17 mouse cellular contexts compared by ENCODE assay signal in genomic region chr13:48319001-48319400, GRCm38 (mm10). TPM values are rescaled to one million over a fixed set of nuclear protein-coding genes. Genes with fewer than 3 reads are reported as not detected.
"Had no signal": no experiment of that assay in that cellular context is flagged by ENCODE, and none has a peak within 500 bp of the region (broad histone marks: within the 10 kb centered on the region; RNA-seq: fewer than 3 reads in every experiment).

No protein-coding gene starts in this region.

- H3K9me3 ChIP-seq: neural tube, embryonic 13.5 days; neural tube, embryonic 15.5 days; stomach, embryonic 15.5 days had no signal

- H3K4me3 ChIP-seq: neural tube, embryonic 13.5 days; neural tube, embryonic 15.5 days; stomach, embryonic 15.5 days had no signal

- DNase-seq: retina, postnatal 1 day; right cerebral cortex, adult 18-20 months; right cerebral cortex, postnatal 14 days; right cerebral cortex, postnatal 25 days; right cerebral cortex, postnatal 4 days; spleen, adult 18-20 months; thymus, adult 18-20 months; thymus, adult 2 months; thymus, postnatal 14 days; thymus, postnatal 25 days; thymus, postnatal 36 days; thymus, postnatal 4 days had no signal

- H3K27ac ChIP-seq: neural tube, embryonic 13.5 days; neural tube, embryonic 15.5 days; stomach, embryonic 15.5 days; stomach, postnatal 0 days had no signal

- H3K36me3 ChIP-seq: neural tube, embryonic 13.5 days; neural tube, embryonic 15.5 days; stomach, embryonic 15.5 days had no signal

- H3K9ac ChIP-seq: neural tube, embryonic 13.5 days; neural tube, embryonic 15.5 days; stomach, embryonic 15.5 days had no signal

- H3K27me3 ChIP-seq: neural tube, embryonic 13.5 days; neural tube, embryonic 15.5 days; stomach, embryonic 15.5 days had no signal

- H3K4me2 ChIP-seq: neural tube, embryonic 13.5 days; neural tube, embryonic 15.5 days; stomach, embryonic 15.5 days had no signal

RNA-seq across cellular contexts. Expression of gene Id4, which starts 58.0 kb away (rescaled TPM):
- total RNA-seq: neutrophil, adult 5-6 weeks had no signal
